Mouse (Mus musculus): ENCODE data around the gene Retreg2.

DNA sequence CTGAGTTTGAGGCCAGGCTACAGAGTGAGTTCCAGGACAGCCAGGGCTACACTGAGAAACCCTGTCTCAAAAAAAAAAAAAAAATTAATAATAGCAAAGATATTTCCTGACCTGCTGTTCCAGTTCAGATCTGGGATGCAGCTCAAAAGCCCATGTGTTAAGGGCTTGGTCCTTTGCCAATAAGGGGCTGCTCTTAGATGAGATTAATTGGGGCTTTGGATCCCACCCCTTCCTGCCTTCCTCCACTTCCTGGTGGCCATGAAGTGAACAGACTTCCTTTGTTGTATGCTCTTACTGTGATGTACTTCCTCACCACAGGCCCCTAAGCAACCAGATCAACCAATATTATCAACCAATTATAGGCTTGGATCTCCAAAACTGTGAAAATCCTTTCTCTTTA lies 44.5 kb downstream of the Retreg2 start:
- TF ChIP-seq EP300 (optimal IDR thresholded peaks at IDR 0.05) (no peak), CTCF (IDR thresholded peaks at IDR 0.05; ENCODE audit: low read depth) (no peak)

Data from stomach, postnatal 0 days (tissue).